Mouse (Mus musculus) CD4-positive helper T cell, adult 2 months (primary cell): Measurements from ENCODE around the gene Hoxb6.

Experiments used
- DNase-seq: peaks from one replicate; pipeline ENCODE4 v3.0.0-alpha.2; 2012; ENCODE audit warnings: low read depth, missing footprints, low spot score

Gene Hoxb6

GRCm38 (mm10) chr11:96268031-96268745, 24.1 kb upstream of the Hoxb6 start:
- no peak for DNase-seq

DNA sequence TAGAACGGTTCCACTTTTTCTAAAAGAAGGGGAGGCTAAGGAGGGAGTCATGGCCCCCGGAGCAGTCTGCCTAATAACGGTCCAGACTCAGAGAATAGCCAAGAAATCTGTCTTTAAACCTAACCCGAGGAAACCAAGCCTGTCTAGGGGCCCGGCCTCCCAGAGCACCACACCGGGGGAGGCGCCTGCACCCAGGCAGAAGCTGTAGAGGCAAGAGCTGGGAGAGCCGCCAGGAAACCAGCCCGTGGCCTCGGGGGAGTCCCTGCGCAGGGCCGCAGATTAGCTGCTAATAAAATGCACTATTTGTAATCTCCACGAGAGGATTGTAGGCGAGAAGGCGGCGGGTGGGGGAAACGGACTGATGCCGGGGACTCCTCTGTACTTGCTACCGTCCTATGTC, 22.4 kb upstream of the Hoxb6 start:
- no peak for DNase-seq

GRCm38 (mm10) chr11:96270996-96271540, 21.2 kb upstream of the Hoxb6 start, which contains the start of gene Hoxb9:
Hoxb9 (plus strand) TSS chr11:96271457.
- no peak for DNase-seq

DNA sequence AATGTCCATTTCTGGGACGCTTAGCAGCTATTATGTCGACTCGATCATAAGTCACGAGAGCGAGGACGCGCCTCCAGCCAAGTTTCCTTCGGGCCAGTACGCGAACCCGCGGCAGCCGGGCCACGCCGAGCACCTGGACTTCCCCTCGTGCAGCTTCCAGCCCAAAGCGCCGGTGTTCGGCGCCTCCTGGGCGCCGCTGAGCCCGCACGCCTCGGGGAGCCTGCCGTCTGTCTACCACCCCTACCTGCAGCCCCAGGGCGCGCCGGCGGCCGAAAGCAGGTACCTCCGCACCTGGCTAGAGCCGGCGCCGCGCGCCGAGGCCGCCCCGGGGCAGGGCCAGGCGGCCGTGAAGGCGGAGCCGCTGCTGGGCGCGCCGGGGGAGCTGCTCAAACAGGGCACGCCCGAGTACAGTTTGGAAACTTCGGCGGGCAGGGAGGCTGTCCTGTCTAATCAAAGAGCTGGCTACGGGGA, 20.7 kb upstream of the Hoxb6 start:
- no peak for DNase-seq

- no peak for DNase-seq
Observed at GRCm38 (mm10) chr11:96272024-96272921, 20.0 kb upstream of the Hoxb6 start.

DNA sequence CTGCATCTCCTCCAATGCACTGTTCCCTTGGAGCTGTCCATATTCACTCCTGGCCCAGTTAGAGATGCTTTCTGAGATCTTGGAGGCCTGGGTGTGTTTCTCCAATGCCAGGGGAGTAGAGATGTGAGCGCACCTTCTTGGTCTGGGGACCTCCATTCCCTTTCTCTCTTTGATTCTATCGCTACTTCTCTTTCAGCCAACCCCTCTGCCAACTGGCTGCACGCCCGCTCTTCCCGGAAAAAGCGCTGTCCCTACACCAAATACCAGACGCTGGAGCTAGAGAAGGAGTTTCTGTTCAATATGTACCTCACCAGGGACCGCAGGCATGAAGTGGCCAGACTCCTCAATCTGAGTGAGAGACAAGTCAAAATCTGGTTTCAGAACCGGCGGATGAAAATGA, 17.8 kb upstream of the Hoxb6 start:
- DNase-seq: no peak

GRCm38 (mm10) chr11:96275896-96276295, 16.4 kb upstream of the Hoxb6 start:
- DNase-seq: no peak

DNA sequence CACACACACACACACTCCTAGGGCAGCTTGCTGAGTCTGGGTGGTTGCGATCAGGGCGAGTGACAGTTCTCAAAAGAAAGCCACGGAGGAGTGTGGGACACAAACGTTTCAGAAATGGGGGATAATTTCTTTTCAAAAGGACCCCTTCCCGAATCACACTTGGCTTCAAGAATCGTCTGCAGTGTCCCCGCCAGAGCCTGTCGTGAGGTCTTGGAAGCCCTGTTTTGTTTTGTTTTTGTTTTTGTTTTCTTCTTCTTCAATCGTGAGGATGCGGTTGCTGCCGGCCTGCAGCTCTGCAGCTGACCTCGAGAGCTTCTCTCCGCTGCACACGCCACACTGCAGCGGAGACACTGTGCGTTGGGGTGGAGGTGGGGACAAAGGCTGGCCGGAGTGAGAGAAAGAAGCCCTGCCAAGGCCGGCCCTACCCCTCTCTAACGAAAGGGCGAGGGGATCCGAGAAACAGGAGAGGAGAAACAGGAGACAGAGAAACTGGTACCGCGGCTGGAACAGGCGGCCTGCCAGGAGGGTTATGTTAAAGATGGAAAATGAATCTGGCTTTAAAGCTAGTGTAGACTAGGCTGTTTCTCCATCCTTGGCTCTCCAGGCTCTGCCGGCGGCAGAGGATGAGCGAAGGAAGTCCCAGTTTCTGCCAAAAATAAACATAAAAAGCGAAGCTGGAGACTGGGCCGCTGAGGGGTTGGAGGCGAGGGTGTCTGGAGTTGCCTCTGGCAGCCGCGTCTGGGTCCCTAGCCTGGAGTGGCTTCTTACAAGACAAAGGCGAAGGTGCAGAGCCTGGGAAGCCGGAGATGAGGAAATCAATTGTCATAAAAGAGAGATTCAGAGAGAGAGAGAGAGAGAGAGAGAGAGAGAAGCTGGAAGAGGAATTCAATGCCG, 14.9 kb upstream of the Hoxb6 start:
- DNase-seq: no peak

- DNase-seq: no peak
Observed at GRCm38 (mm10) chr11:96278324-96278723, 14.0 kb upstream of the Hoxb6 start.

DNA sequence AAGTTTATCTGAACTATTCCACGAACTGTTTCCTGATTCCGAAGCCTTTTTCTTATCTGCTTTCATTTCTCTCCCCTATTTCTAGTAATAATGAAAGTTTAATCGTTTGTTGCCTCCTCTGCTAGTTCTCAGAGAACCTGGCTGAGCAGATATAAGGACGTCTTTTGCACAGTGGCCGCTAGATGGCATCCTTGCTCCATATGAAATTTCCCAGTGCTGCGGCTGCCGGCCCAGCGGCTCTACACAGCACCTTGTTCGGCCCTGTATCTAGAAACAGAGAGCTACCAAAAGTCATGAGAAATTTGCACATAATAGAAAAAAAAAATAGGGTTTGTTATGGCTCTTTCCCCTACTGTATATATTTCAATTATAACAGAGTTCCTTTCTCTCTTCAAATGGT, 13.5 kb upstream of the Hoxb6 start:
- DNase-seq: peak; percentile 85

GRCm38 (mm10) chr11:96279421-96280233, 12.6 kb upstream of the Hoxb6 start:
- no peak for DNase-seq

DNA sequence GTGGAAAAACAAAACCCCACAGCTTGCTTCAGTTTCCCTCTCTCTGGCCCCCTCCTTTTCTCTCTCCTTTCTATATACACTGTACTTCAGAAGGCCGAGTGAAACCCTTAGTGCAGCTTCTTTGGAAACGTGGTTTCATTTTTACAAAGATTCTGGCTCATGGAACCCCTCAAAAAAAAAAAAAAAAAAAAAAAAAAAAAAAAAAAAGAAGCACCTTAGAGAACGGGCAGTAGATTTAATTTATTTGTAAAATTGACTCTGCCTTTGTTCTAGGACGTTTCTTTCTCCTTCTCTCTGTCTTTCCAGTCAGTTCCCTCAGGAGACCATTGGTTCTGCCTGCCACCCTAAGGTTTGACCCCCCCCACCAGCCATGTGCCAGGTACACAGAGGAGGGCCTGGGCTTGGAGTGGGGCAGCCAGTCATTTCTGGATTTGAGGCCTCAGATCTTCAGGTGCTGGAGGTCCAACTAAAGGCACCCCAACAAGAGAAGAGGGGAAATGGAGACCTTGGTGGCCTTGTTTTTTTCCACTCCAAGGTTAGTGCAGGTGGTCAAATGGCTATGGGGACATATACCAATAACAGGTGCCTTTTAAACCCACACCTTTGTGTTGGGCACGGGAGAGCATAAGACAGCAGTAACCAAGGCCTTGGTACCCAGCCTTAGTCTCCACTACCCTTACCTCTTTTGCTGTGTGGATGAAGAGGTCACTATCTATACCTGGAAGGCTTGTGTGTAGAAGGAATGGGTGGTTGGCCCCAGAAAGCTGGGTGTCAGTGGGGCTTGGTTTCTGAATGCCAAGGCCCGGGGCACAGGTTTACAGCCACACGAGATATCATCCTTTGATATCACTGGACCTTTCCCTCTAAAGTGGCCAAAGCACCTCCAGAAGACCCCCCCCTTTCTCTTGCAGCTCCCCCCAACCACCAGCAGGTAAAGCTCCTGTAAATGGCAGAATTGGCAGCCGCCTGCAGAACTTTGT, 11.6 kb upstream of the Hoxb6 start:
- DNase-seq: no peak

DNA sequence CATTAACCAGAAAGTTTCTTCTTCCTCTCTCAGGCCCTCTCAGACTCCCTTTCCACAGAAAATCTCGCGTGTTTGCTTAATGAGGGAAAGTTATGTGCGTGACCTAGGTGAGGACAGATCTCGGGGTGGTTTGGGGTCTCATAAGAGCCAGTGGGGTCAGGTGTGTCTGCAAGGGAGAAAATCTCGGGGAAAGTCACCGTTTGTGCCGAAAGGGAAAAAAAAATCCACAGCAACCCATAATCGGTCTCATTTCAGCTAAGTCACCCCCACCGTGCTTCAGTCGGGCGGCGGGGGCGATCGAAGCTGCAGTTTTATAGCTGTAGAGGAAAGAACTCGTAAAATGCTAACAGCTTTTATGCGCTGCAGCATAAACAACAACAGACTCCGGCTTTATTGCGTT, 10.9 kb upstream of the Hoxb6 start:
- no peak for DNase-seq

GRCm38 (mm10) chr11:96281855-96282570, 10.3 kb upstream of the Hoxb6 start, which contains the start of gene Hoxb8:
Hoxb8 (plus strand) TSS chr11:96281905.
- DNase-seq: no peak

GRCm38 (mm10) chr11:96282795-96283430, 9.4 kb upstream of the Hoxb6 start:
- DNase-seq: no peak

- DNase-seq: peak; percentile 53
Observed at GRCm38 (mm10) chr11:96284041-96284749, 8.1 kb upstream of the Hoxb6 start.
